Mouse (Mus musculus): ENCODE results near the gene Zfp658. TPM values are rescaled to one million over a fixed set of nuclear protein-coding genes. Genes with fewer than 3 reads are reported as not detected.

The Zfp658 gene
- polyA plus RNA-seq, 1 experiment from 2014 or later = 4.3 TPM

- Histone ChIP-seq H3K4me1 (replicated peaks; ENCODE audit: control insufficient read depth, insufficient read depth, low read length) (no peaks in the 10 kb centered on the region), H3K36me3 (ENCODE audit: control insufficient read depth, insufficient read depth, low read length) (no peaks in the 10 kb centered on the region), H3K4me2 (ENCODE audit: low read depth, low read length) (no peak within 1 kb of the TSS), H3K9ac (ENCODE audit: low read length) (no peak within 1 kb of the TSS), H3K9me3 (ENCODE audit: control insufficient read depth, low read length) (no peaks in the 10 kb centered on the region), H3K4me3 (ENCODE audit: low read length) (no peak within 1 kb of the TSS), H3K27me3 (ENCODE audit: control insufficient read depth, insufficient read depth, low read depth, low read length) (no peaks in the 10 kb centered on the region), H3K27ac (ENCODE audit: low read length) (no peak within 1 kb of the TSS)
- ATAC-seq (ENCODE audit: low read depth) = no peak
- 70% methylated on average over 7 of the region's 7 CpGs for WGBS
These were observed 17.7 kb upstream of the Zfp658 start, which contains the start of gene Cd33 for GRCm38 (mm10) chr7:43544225-43544977. Gene Cd33 (minus strand): TSS chr7:43544428.

GRCm38 (mm10) chr7:43545656-43546545, 16.2 kb upstream of the Zfp658 start:
- no peak overlapping the region for H3K4me3 ChIP-seq (ENCODE audit: low read length)
- 43% methylated on average over 7 of the region's 7 CpGs for WGBS
- no peaks in the 10 kb centered on the region for H3K27me3 ChIP-seq (ENCODE audit: control insufficient read depth, insufficient read depth, low read depth, low read length)
- H3K4me2 ChIP-seq (ENCODE audit: low read depth, low read length) = no peak overlapping the region
- no peaks in the 10 kb centered on the region for H3K36me3 ChIP-seq (ENCODE audit: control insufficient read depth, insufficient read depth, low read length)
- H3K4me1 ChIP-seq (replicated peaks; ENCODE audit: control insufficient read depth, insufficient read depth, low read length) = no peaks in the 10 kb centered on the region
- H3K9me3 ChIP-seq (ENCODE audit: control insufficient read depth, low read length) = no peaks in the 10 kb centered on the region
- H3K27ac ChIP-seq (ENCODE audit: low read length) = no peak overlapping the region
- no peak overlapping the region for H3K9ac ChIP-seq (ENCODE audit: low read length)
- ATAC-seq (ENCODE audit: low read depth) = no peak

GRCm38 (mm10) chr7:43547666-43548065, 14.4 kb upstream of the Zfp658 start:
- H3K36me3 ChIP-seq (ENCODE audit: control insufficient read depth, insufficient read depth, low read length) = no peaks in the 10 kb centered on the region
- no peak overlapping the region for H3K4me2 ChIP-seq (ENCODE audit: low read depth, low read length)
- no peaks in the 10 kb centered on the region for H3K4me1 ChIP-seq (replicated peaks; ENCODE audit: control insufficient read depth, insufficient read depth, low read length)
- H3K9me3 ChIP-seq (ENCODE audit: control insufficient read depth, low read length) = no peaks in the 10 kb centered on the region
- 31% methylated on average over 5 of the region's 5 CpGs for WGBS
- no peak overlapping the region for H3K27ac ChIP-seq (ENCODE audit: low read length)
- ATAC-seq (ENCODE audit: low read depth) = no peak
- H3K9ac ChIP-seq (ENCODE audit: low read length) = no peak overlapping the region
- H3K27me3 ChIP-seq (ENCODE audit: control insufficient read depth, insufficient read depth, low read depth, low read length) = no peaks in the 10 kb centered on the region
- no peak overlapping the region for H3K4me3 ChIP-seq (ENCODE audit: low read length)

- no peaks in the 10 kb centered on the region for H3K27me3 ChIP-seq (ENCODE audit: control insufficient read depth, insufficient read depth, low read depth, low read length)
- H3K4me1 ChIP-seq (replicated peaks; ENCODE audit: control insufficient read depth, insufficient read depth, low read length) = no peaks in the 10 kb centered on the region
- no peak overlapping the region for H3K4me3 ChIP-seq (ENCODE audit: low read length)
- H3K36me3 ChIP-seq (ENCODE audit: control insufficient read depth, insufficient read depth, low read length) = no peaks in the 10 kb centered on the region
- no peak overlapping the region for H3K4me2 ChIP-seq (ENCODE audit: low read depth, low read length)
- WGBS = 78% methylated on average over 4 of the region's 4 CpGs
- no peak for ATAC-seq (ENCODE audit: low read depth)
- no peak overlapping the region for H3K27ac ChIP-seq (ENCODE audit: low read length)
- no peak overlapping the region for H3K9ac ChIP-seq (ENCODE audit: low read length)
- no peaks in the 10 kb centered on the region for H3K9me3 ChIP-seq (ENCODE audit: control insufficient read depth, low read length)
These were observed 13.8 kb upstream of the Zfp658 start for GRCm38 (mm10) chr7:43548206-43548605.

- no peaks in the 10 kb centered on the region for H3K36me3 ChIP-seq (ENCODE audit: control insufficient read depth, insufficient read depth, low read length)
- 0 out of 2 replicates have a peak, but pooled peaks cover 2% of the 10 kb centered on the region for H3K4me1 ChIP-seq (replicated peaks; ENCODE audit: control insufficient read depth, insufficient read depth, low read length)
- no peak overlapping the region for H3K4me3 ChIP-seq (ENCODE audit: low read length)
- no peaks in the 10 kb centered on the region for H3K27me3 ChIP-seq (ENCODE audit: control insufficient read depth, insufficient read depth, low read depth, low read length)
- H3K9ac ChIP-seq (ENCODE audit: low read length) = no peak overlapping the region
- 62% methylated on average over 4 of the region's 4 CpGs for WGBS
- no peak for ATAC-seq (ENCODE audit: low read depth)
- H3K9me3 ChIP-seq (ENCODE audit: control insufficient read depth, low read length) = no peaks in the 10 kb centered on the region
- no peak overlapping the region for H3K4me2 ChIP-seq (ENCODE audit: low read depth, low read length)
- H3K27ac ChIP-seq (ENCODE audit: low read length) = no peak overlapping the region
These were observed 8.9 kb upstream of the Zfp658 start for GRCm38 (mm10) chr7:43553153-43553552.

- Histone ChIP-seq H3K4me2 (ENCODE audit: low read depth, low read length) (no peak overlapping the region), H3K36me3 (ENCODE audit: control insufficient read depth, insufficient read depth, low read length) (no peaks in the 10 kb centered on the region), H3K27ac (ENCODE audit: low read length) (no peak overlapping the region), H3K27me3 (ENCODE audit: control insufficient read depth, insufficient read depth, low read depth, low read length) (no peaks in the 10 kb centered on the region), H3K4me3 (ENCODE audit: low read length) (no peak overlapping the region), H3K9ac (ENCODE audit: low read length) (no peak overlapping the region), H3K4me1 (replicated peaks; ENCODE audit: control insufficient read depth, insufficient read depth, low read length) (0 out of 2 replicates have a peak, but pooled peaks cover 2% of the 10 kb centered on the region), H3K9me3 (ENCODE audit: control insufficient read depth, low read length) (no peaks in the 10 kb centered on the region)
- ATAC-seq (ENCODE audit: low read depth) = no peak
- 34% methylated on average over 3 of the region's 3 CpGs for WGBS
These were observed 7.5 kb upstream of the Zfp658 start for GRCm38 (mm10) chr7:43554550-43554949.

- WGBS = 89% methylated on average over 5 of the region's 5 CpGs
- Histone ChIP-seq H3K4me1 (replicated peaks; ENCODE audit: control insufficient read depth, insufficient read depth, low read length) (0 out of 2 replicates have a peak, but pooled peaks cover 2% of the 10 kb centered on the region), H3K4me2 (ENCODE audit: low read depth, low read length) (no peak overlapping the region), H3K9me3 (ENCODE audit: control insufficient read depth, low read length) (no peaks in the 10 kb centered on the region), H3K36me3 (ENCODE audit: control insufficient read depth, insufficient read depth, low read length) (no peaks in the 10 kb centered on the region), H3K9ac (ENCODE audit: low read length) (no peak overlapping the region), H3K4me3 (ENCODE audit: low read length) (no peak overlapping the region), H3K27ac (ENCODE audit: low read length) (no peak overlapping the region), H3K27me3 (ENCODE audit: control insufficient read depth, insufficient read depth, low read depth, low read length) (no peaks in the 10 kb centered on the region)
- 0 out of 2 replicates have a peak, but pooled peaks have one; percentile 17 for ATAC-seq (ENCODE audit: low read depth)
These were observed 6.7 kb upstream of the Zfp658 start for GRCm38 (mm10) chr7:43555351-43555750.

- WGBS = 19% methylated on average over 1 of the region's 1 CpGs
- no peak overlapping the region for H3K4me3 ChIP-seq (ENCODE audit: low read length)
- no peaks in the 10 kb centered on the region for H3K36me3 ChIP-seq (ENCODE audit: control insufficient read depth, insufficient read depth, low read length)
- H3K27ac ChIP-seq (ENCODE audit: low read length) = peak overlapping the region; percentile 55
- peak; percentile 55; the same call in 1 of the 2 replicates for ATAC-seq (ENCODE audit: low read depth)
- H3K4me1 ChIP-seq (replicated peaks; ENCODE audit: control insufficient read depth, insufficient read depth, low read length) = 0 out of 2 replicates have a peak, but pooled peaks cover 2% of the 10 kb centered on the region
- H3K27me3 ChIP-seq (ENCODE audit: control insufficient read depth, insufficient read depth, low read depth, low read length) = peaks cover 2% of the 10 kb centered on the region; the same call in 1 of the 2 replicates
- H3K4me2 ChIP-seq (ENCODE audit: low read depth, low read length) = no peak overlapping the region
- no peak overlapping the region for H3K9ac ChIP-seq (ENCODE audit: low read length)
- H3K9me3 ChIP-seq (ENCODE audit: control insufficient read depth, low read length) = no peaks in the 10 kb centered on the region
These were observed 5.2 kb upstream of the Zfp658 start for GRCm38 (mm10) chr7:43556901-43557300.

GRCm38 (mm10) chr7:43562651-43563070, 605 bp downstream of the Zfp658 start:
- Histone ChIP-seq H3K9ac (ENCODE audit: low read length) (peak overlapping the region; percentile 83), H3K4me1 (replicated peaks; ENCODE audit: control insufficient read depth, insufficient read depth, low read length) (peaks cover 12% of the 10 kb centered on the region), H3K27ac (ENCODE audit: low read length) (peak overlapping the region; percentile 92), H3K4me2 (ENCODE audit: low read depth, low read length) (peak overlapping the region; percentile 92), H3K36me3 (ENCODE audit: control insufficient read depth, insufficient read depth, low read length) (peaks cover 12% of the 10 kb centered on the region), H3K9me3 (ENCODE audit: control insufficient read depth, low read length) (no peaks in the 10 kb centered on the region), H3K4me3 (ENCODE audit: low read length) (peak overlapping the region; percentile 80), H3K27me3 (ENCODE audit: control insufficient read depth, insufficient read depth, low read depth, low read length) (peaks cover 2% of the 10 kb centered on the region; the same call in 1 of the 2 replicates)
- ATAC-seq (ENCODE audit: low read depth) = peak; percentile 16
- under 1% methylated on average over 10 of the region's 10 CpGs for WGBS
